Mouse (Mus musculus): ENCODE measurements at regions not wholly inside any gene's neighbourhood (a gene's known extent, or its start where the extent isn't known, plus 50 kb on each side); places are given as distances from the start of the nearest gene placed in this dataset.

GRCm38 (mm10) chr3:39725755-39726154, 805.3 kb upstream of the Intu start:
- TF ChIP-seq POLR2A (IDR thresholded peaks at IDR 0.05; ENCODE audit: low read depth, low read length) (no peak), CTCF (IDR thresholded peaks at IDR 0.05; ENCODE audit: extremely low read depth, insufficient read depth, insufficient read length, insufficient replicate concordance) (no peak)
- no peaks in the 10 kb centered on the region for H3K4me1 ChIP-seq (ENCODE audit: control insufficient read depth, insufficient read depth, insufficient read length)
- H3K27me3 ChIP-seq (ENCODE audit: control insufficient read depth, insufficient read depth, low read length): no peaks in the 10 kb centered on the region
- no peak overlapping the region for H3K4me3 ChIP-seq (ENCODE audit: extremely low read depth, insufficient read depth, insufficient read length)
- WGBS: 83% methylated on average over 3 of the region's 3 CpGs
- H3K27ac ChIP-seq (ENCODE audit: insufficient read depth, low read length): no peak overlapping the region
- DNase-seq (ENCODE audit: low read depth in 1 of 2, low spot score in 2 of 2): no peak
- H3K36me3 ChIP-seq (ENCODE audit: control insufficient read depth, insufficient read depth, low read length): no peaks in the 10 kb centered on the region

GRCm38 (mm10) chr3:39736639-39737038, 794.4 kb upstream of the Intu start:
- no peak overlapping the region for H3K4me3 ChIP-seq (ENCODE audit: extremely low read depth, insufficient read depth, insufficient read length)
- 36% methylated on average over 1 of the region's 1 CpGs for WGBS
- no peaks in the 10 kb centered on the region for H3K27me3 ChIP-seq (ENCODE audit: control insufficient read depth, insufficient read depth, low read length)
- no peak for DNase-seq (ENCODE audit: low read depth in 1 of 2, low spot score in 2 of 2)
- no peak overlapping the region for H3K27ac ChIP-seq (ENCODE audit: insufficient read depth, low read length)
- no peaks in the 10 kb centered on the region for H3K4me1 ChIP-seq (ENCODE audit: control insufficient read depth, insufficient read depth, insufficient read length)
- no peaks in the 10 kb centered on the region for H3K36me3 ChIP-seq (ENCODE audit: control insufficient read depth, insufficient read depth, low read length)
- TF ChIP-seq CTCF (IDR thresholded peaks at IDR 0.05; ENCODE audit: extremely low read depth, insufficient read depth, insufficient read length, insufficient replicate concordance): no peak
- TF ChIP-seq POLR2A (IDR thresholded peaks at IDR 0.05; ENCODE audit: low read depth, low read length): no peak

GRCm38 (mm10) chr3:39745947-39746346, 785.1 kb upstream of the Intu start:
- Histone ChIP-seq H3K4me1 (ENCODE audit: control insufficient read depth, insufficient read depth, insufficient read length) (no peaks in the 10 kb centered on the region), H3K36me3 (ENCODE audit: control insufficient read depth, insufficient read depth, low read length) (no peaks in the 10 kb centered on the region), H3K27me3 (ENCODE audit: control insufficient read depth, insufficient read depth, low read length) (no peaks in the 10 kb centered on the region), H3K4me3 (ENCODE audit: extremely low read depth, insufficient read depth, insufficient read length) (no peak overlapping the region), H3K27ac (ENCODE audit: insufficient read depth, low read length) (no peak overlapping the region)
- TF ChIP-seq POLR2A (IDR thresholded peaks at IDR 0.05; ENCODE audit: low read depth, low read length) (no peak), CTCF (IDR thresholded peaks at IDR 0.05; ENCODE audit: extremely low read depth, insufficient read depth, insufficient read length, insufficient replicate concordance) (no peak)
- DNase-seq (ENCODE audit: low read depth in 1 of 2, low spot score in 2 of 2): no peak
- WGBS: 87% methylated on average over 2 of the region's 2 CpGs

GRCm38 (mm10) chr3:39768981-39769568, 762.0 kb upstream of the Intu start:
- 89% methylated on average over 6 of the region's 6 CpGs for WGBS
- no peak for TF ChIP-seq CTCF (IDR thresholded peaks at IDR 0.05; ENCODE audit: extremely low read depth, insufficient read depth, insufficient read length, insufficient replicate concordance)
- no peak for TF ChIP-seq POLR2A (IDR thresholded peaks at IDR 0.05; ENCODE audit: low read depth, low read length)
- no peaks in the 10 kb centered on the region for H3K4me1 ChIP-seq (ENCODE audit: control insufficient read depth, insufficient read depth, insufficient read length)
- DNase-seq (ENCODE audit: low read depth in 1 of 2, low spot score in 2 of 2): no peak
- H3K27me3 ChIP-seq (ENCODE audit: control insufficient read depth, insufficient read depth, low read length): no peaks in the 10 kb centered on the region
- no peaks in the 10 kb centered on the region for H3K36me3 ChIP-seq (ENCODE audit: control insufficient read depth, insufficient read depth, low read length)
- no peak overlapping the region for H3K27ac ChIP-seq (ENCODE audit: insufficient read depth, low read length)
- H3K4me3 ChIP-seq (ENCODE audit: extremely low read depth, insufficient read depth, insufficient read length): no peak overlapping the region

GRCm38 (mm10) chr3:39776278-39777039, 754.6 kb upstream of the Intu start:
- DNase-seq (ENCODE audit: low read depth in 1 of 2, low spot score in 2 of 2): no peak
- Histone ChIP-seq H3K4me1 (ENCODE audit: control insufficient read depth, insufficient read depth, insufficient read length) (no peaks in the 10 kb centered on the region), H3K4me3 (ENCODE audit: extremely low read depth, insufficient read depth, insufficient read length) (no peak overlapping the region), H3K36me3 (ENCODE audit: control insufficient read depth, insufficient read depth, low read length) (no peaks in the 10 kb centered on the region), H3K27ac (ENCODE audit: insufficient read depth, low read length) (no peak overlapping the region), H3K27me3 (ENCODE audit: control insufficient read depth, insufficient read depth, low read length) (no peaks in the 10 kb centered on the region)
- no peak for TF ChIP-seq CTCF (IDR thresholded peaks at IDR 0.05; ENCODE audit: extremely low read depth, insufficient read depth, insufficient read length, insufficient replicate concordance)
- TF ChIP-seq POLR2A (IDR thresholded peaks at IDR 0.05; ENCODE audit: low read depth, low read length): no peak
- 88% methylated on average over 7 of the region's 7 CpGs for WGBS

GRCm38 (mm10) chr3:39779690-39780218, 751.3 kb upstream of the Intu start:
- Histone ChIP-seq H3K4me1 (ENCODE audit: control insufficient read depth, insufficient read depth, insufficient read length) (no peaks in the 10 kb centered on the region), H3K27me3 (ENCODE audit: control insufficient read depth, insufficient read depth, low read length) (no peaks in the 10 kb centered on the region), H3K4me3 (ENCODE audit: extremely low read depth, insufficient read depth, insufficient read length) (no peak overlapping the region), H3K27ac (ENCODE audit: insufficient read depth, low read length) (no peak overlapping the region), H3K36me3 (ENCODE audit: control insufficient read depth, insufficient read depth, low read length) (no peaks in the 10 kb centered on the region)
- WGBS: 70% methylated on average over 6 of the region's 6 CpGs
- TF ChIP-seq CTCF (IDR thresholded peaks at IDR 0.05; ENCODE audit: extremely low read depth, insufficient read depth, insufficient read length, insufficient replicate concordance) (no peak), POLR2A (IDR thresholded peaks at IDR 0.05; ENCODE audit: low read depth, low read length) (no peak)
- no peak for DNase-seq (ENCODE audit: low read depth in 1 of 2, low spot score in 2 of 2)

- WGBS: 86% methylated on average over 5 of the region's 5 CpGs
- H3K4me3 ChIP-seq (ENCODE audit: extremely low read depth, insufficient read depth, insufficient read length): no peak overlapping the region
- no peaks in the 10 kb centered on the region for H3K36me3 ChIP-seq (ENCODE audit: control insufficient read depth, insufficient read depth, low read length)
- DNase-seq (ENCODE audit: low read depth in 1 of 2, low spot score in 2 of 2): no peak
- TF ChIP-seq CTCF (IDR thresholded peaks at IDR 0.05; ENCODE audit: extremely low read depth, insufficient read depth, insufficient read length, insufficient replicate concordance) (no peak), POLR2A (IDR thresholded peaks at IDR 0.05; ENCODE audit: low read depth, low read length) (no peak)
- H3K4me1 ChIP-seq (ENCODE audit: control insufficient read depth, insufficient read depth, insufficient read length): no peaks in the 10 kb centered on the region
- H3K27me3 ChIP-seq (ENCODE audit: control insufficient read depth, insufficient read depth, low read length): no peaks in the 10 kb centered on the region
- no peak overlapping the region for H3K27ac ChIP-seq (ENCODE audit: insufficient read depth, low read length)
Observed at GRCm38 (mm10) chr3:39780270-39780669, 750.8 kb upstream of the Intu start.

All from spleen, adult 2 months (tissue).